Mouse (Mus musculus) kidney, adult 2 months (tissue): Measurements from ENCODE around the gene Spata5.

Source experiments
- CTCF ChIP-seq: fragments of 200-500 bp; conservative IDR thresholded peaks from 2 replicates; pipeline ENCODE4 v1.5.1; 2011; ENCODE audit warnings: low read depth, mild to moderate bottlenecking, control low read depth, low read length, moderate library complexity, mixed read lengths; ENCODE audit not compliant: insufficient read depth, insufficient read length
- POLR2A ChIP-seq: fragments of 200-500 bp; IDR thresholded peaks from one replicate; pipeline ENCODE4 v1.6.1; 2011; ENCODE audit warnings: low read depth, low read length, control low read depth

DNA sequence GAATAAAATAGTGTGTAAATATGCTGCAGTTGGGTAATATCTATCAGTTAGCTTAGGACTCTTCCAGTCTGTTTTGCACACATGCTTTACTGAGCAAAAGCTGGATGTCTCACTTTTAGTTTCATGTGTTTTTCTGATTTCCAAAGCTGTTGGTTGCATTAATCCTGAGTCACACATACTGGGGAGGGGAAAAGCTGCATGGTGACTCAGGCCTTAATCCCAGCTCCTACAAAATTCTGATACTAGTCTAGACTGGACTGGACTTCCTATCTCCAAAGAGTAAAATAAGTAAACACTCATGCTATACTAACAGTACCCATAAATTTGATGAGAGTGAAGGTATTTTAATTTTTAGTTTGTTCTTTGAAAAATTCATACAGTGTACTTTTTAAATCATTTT, 84.2 kb downstream of the Spata5 start:
- no peak for TF ChIP-seq POLR2A
- no peak for TF ChIP-seq CTCF
